Mouse (Mus musculus) heart, postnatal 0 days (tissue): ENCODE data around the gene 3100002H09Rik. TPM values are rescaled to one million over a fixed set of nuclear protein-coding genes. Genes with fewer than 3 reads are reported as not detected.

Source experiments
- ATAC-seq: fragments of 200-750 bp; cut with Nextera tagmentation; 2 replicates; pipeline ENCODE4 v1.8.0; 2017; ENCODE audit warnings: low read depth, moderate number of reproducible peaks, moderate library complexity; ENCODE audit not compliant: insufficient read depth
- DNase-seq: peaks from one replicate; pipeline ENCODE4 v3.0.0-alpha.2; 2016; ENCODE audit warnings: low spot score
- H3K27ac ChIP-seq: fragments of 300-500 bp; sonication (generic); 2 replicates; pipeline ENCODE4 v1.5.1; 2014; ENCODE audit warnings: low read depth, mild to moderate bottlenecking
- H3K27me3 ChIP-seq: fragments of 300-500 bp; sonication (generic); 2 replicates; pipeline ENCODE4 v1.6.1; 2014; ENCODE audit warnings: low read length, mixed read lengths; ENCODE audit not compliant: control insufficient read depth, insufficient read depth
- H3K36me3 ChIP-seq: fragments of 300-500 bp; sonication (generic); replicated peaks from 2 replicates; pipeline ENCODE4 v1.6.1; 2014; ENCODE audit warnings: low read length, mixed read lengths; ENCODE audit not compliant: control insufficient read depth, insufficient read depth
- H3K4me1 ChIP-seq: fragments of 300-500 bp; sonication (generic); 2 replicates; pipeline ENCODE4 v1.6.1; 2014; ENCODE audit warnings: antibody characterized with exemption; ENCODE audit not compliant: control insufficient read depth, insufficient read depth
- H3K4me2 ChIP-seq: fragments of 300-500 bp; sonication (generic); 2 replicates; pipeline ENCODE4 v1.6.1; 2014; ENCODE audit warnings: low read depth, mild to moderate bottlenecking, low read length, moderate library complexity
- H3K4me3 ChIP-seq: fragments of 300-500 bp; sonication (generic); 2 replicates; pipeline ENCODE4 v1.5.1; 2014; ENCODE audit warnings: low read depth, low read length
- H3K9ac ChIP-seq: fragments of 300-500 bp; sonication (generic); replicated peaks from 2 replicates; pipeline ENCODE4 v1.6.1; 2014; ENCODE audit warnings: low read depth, low read length, mixed read lengths
- H3K9me3 ChIP-seq: fragments of 300-500 bp; sonication (generic); replicated peaks from 2 replicates; pipeline ENCODE4 v1.6.1; 2016; ENCODE audit warnings: low read length; ENCODE audit not compliant: control insufficient read depth
- CTCF ChIP-seq: IDR thresholded peaks from 2 replicates; pipeline ENCODE4 v1.5.1; 2016; ENCODE audit warnings: antibody characterized with exemption, control low read depth, low read depth
- EP300 ChIP-seq: IDR thresholded peaks from 2 replicates; pipeline ENCODE4 v1.6.1; 2016; ENCODE audit warnings: antibody characterized with exemption, low read depth
- WGBS: fragments of 180-500 bp; shearing (Covaris S2); extraction: QIAGEN DNeasy Blood & Tissue Kit; methylation state at CpG from one replicate; pipeline ENCODE4 v1.1.7; 2014; 5-methylcytosine and 5-hydroxymethylcytosine counted together
- polyA plus RNA-seq: library from polyadenylated mRNA; unstranded; fragments of >200 nt; fragmentation: Nextera tagmentation; extraction: Ambion mirVana; gene quantifications from 2 replicates; pipeline ENCODE4 v1.2.1, GENCODE M21; 2015
- total RNA-seq: library from RNA; depleted of rRNA; stranded (reverse); fragments of >200 nt; gene quantifications from 2 replicates; pipeline ENCODE4 v1.2.3, GENCODE M21; 2014; ENCODE audit warnings: low replicate concordance

Gene 3100002H09Rik
- total and polyA plus RNA-seq, 2 experiments from 2014 or later: not detected

GRCm38 (mm10) chr4:124622566-124622965 lies 12.0 kb upstream of the 3100002H09Rik start:
- Histone ChIP-seq H3K27ac (no peak overlapping the region), H3K9ac (no peak overlapping the region), H3K36me3 (no peaks in the 10 kb centered on the region), H3K4me2 (no peak overlapping the region), H3K27me3 (0 out of 2 replicates have a peak, but pooled peaks cover 5% of the 10 kb centered on the region), H3K4me3 (no peak overlapping the region), H3K9me3 (no peaks in the 10 kb centered on the region), H3K4me1 (no peaks in the 10 kb centered on the region)
- ATAC-seq: no peak
- 79% methylated on average over 5 of the region's 5 CpGs for WGBS
- TF ChIP-seq EP300 (no peak), CTCF (no peak)
- DNase-seq: no peak

GRCm38 (mm10) chr4:124621406-124621805 lies 10.8 kb upstream of the 3100002H09Rik start:
- no peak for DNase-seq
- H3K4me1 ChIP-seq: no peaks in the 10 kb centered on the region
- no peak overlapping the region for H3K4me3 ChIP-seq
- H3K4me2 ChIP-seq: no peak overlapping the region
- no peak overlapping the region for H3K27ac ChIP-seq
- 0 out of 2 replicates have a peak, but pooled peaks cover 6% of the 10 kb centered on the region for H3K27me3 ChIP-seq
- no peaks in the 10 kb centered on the region for H3K9me3 ChIP-seq
- no peak for TF ChIP-seq CTCF
- no peak for ATAC-seq
- no peaks in the 10 kb centered on the region for H3K36me3 ChIP-seq
- no peak overlapping the region for H3K9ac ChIP-seq
- WGBS: 67% methylated on average over 11 of the region's 11 CpGs

- no peak for ATAC-seq
Observed at GRCm38 (mm10) chr4:124618599-124618998, 8.0 kb upstream of the 3100002H09Rik start.

GRCm38 (mm10) chr4:124616636-124617035 lies 6.0 kb upstream of the 3100002H09Rik start:
- no peak for ATAC-seq
- Histone ChIP-seq H3K27me3 (0 out of 2 replicates have a peak, but pooled peaks cover 10% of the 10 kb centered on the region), H3K36me3 (no peaks in the 10 kb centered on the region), H3K4me2 (no peak overlapping the region), H3K4me3 (no peak overlapping the region), H3K4me1 (no peaks in the 10 kb centered on the region), H3K9me3 (no peaks in the 10 kb centered on the region), H3K9ac (no peak overlapping the region), H3K27ac (no peak overlapping the region)
- TF ChIP-seq EP300 (no peak), CTCF (no peak)
- 60% methylated on average over 1 of the region's 1 CpGs for WGBS
- no peak for DNase-seq

More at GRCm38 (mm10) chr4:124618599-124618998, 8.0 kb upstream of the 3100002H09Rik start:
- TF ChIP-seq EP300: no peak
- no peak for TF ChIP-seq CTCF
- Histone ChIP-seq H3K9ac (no peak overlapping the region), H3K4me1 (no peaks in the 10 kb centered on the region), H3K27ac (no peak overlapping the region), H3K4me3 (no peak overlapping the region), H3K27me3 (0 out of 2 replicates have a peak, but pooled peaks cover 6% of the 10 kb centered on the region), H3K36me3 (no peaks in the 10 kb centered on the region), H3K9me3 (no peaks in the 10 kb centered on the region), H3K4me2 (no peak overlapping the region)
- no peak for DNase-seq
- 17% methylated on average over 16 of the region's 16 CpGs for WGBS

GRCm38 (mm10) chr4:124615986-124616385 lies 5.4 kb upstream of the 3100002H09Rik start:
- no peaks in the 10 kb centered on the region for H3K4me1 ChIP-seq
- 72% methylated on average over 9 of the region's 9 CpGs for WGBS
- H3K9ac ChIP-seq: no peak overlapping the region
- no peak overlapping the region for H3K27ac ChIP-seq
- no peak overlapping the region for H3K4me3 ChIP-seq
- ATAC-seq (no peak), DNase-seq (no peak)
- no peak for TF ChIP-seq CTCF
- TF ChIP-seq EP300: no peak
- H3K27me3 ChIP-seq: 0 out of 2 replicates have a peak, but pooled peaks cover 10% of the 10 kb centered on the region
- no peak overlapping the region for H3K4me2 ChIP-seq
- H3K9me3 ChIP-seq: no peaks in the 10 kb centered on the region
- no peaks in the 10 kb centered on the region for H3K36me3 ChIP-seq

- Histone ChIP-seq H3K9me3 (no peaks in the 10 kb centered on the region), H3K4me1 (no peaks in the 10 kb centered on the region), H3K27ac (no peak overlapping the region), H3K36me3 (no peaks in the 10 kb centered on the region), H3K9ac (no peak overlapping the region), H3K4me2 (no peak overlapping the region), H3K27me3 (0 out of 2 replicates have a peak, but pooled peaks cover 10% of the 10 kb centered on the region), H3K4me3 (no peak overlapping the region)
- TF ChIP-seq CTCF (no peak), EP300 (no peak)
- DNase-seq (no peak), ATAC-seq (no peak)
- 67% methylated on average over 14 of the region's 14 CpGs for WGBS
Observed at GRCm38 (mm10) chr4:124615406-124615960, 4.9 kb upstream of the 3100002H09Rik start.
